Mouse (Mus musculus) left cerebral cortex, postnatal 25 days (tissue): ENCODE measurements around the gene Btbd1. TPM values are rescaled to one million over a fixed set of nuclear protein-coding genes. Genes with fewer than 3 reads are reported as not detected.

Experiments used
- DNase-seq, 2 experiments: peaks; one replicate each; pipeline ENCODE4 v3.0.0; 2022; ENCODE audit warnings: low spot score in 2 of 2, mixed read lengths in 1 of 2
- intact Hi-C: fragments of 180-260 bp; cut with DNase I; formaldehyde crosslinking; loops from one replicate; pipeline ENCODE4 v1.15.1; 2025
- total RNA-seq, 2 experiments: library from RNA; stranded (reverse); gene quantifications; 2 replicates each; pipeline ENCODE4 v1.2.3; 2021

The Btbd1 gene
- total RNA-seq, 2 experiments from 2014 or later: 120 to 123 TPM

GRCm38 (mm10) chr7:81827806-81828667, 1.2 kb downstream of the Btbd1 start:
- intact Hi-C loops: no loop called here
- DNase-seq: peak in 1 of 2 experiments; percentile 29

- intact Hi-C loops: no loop called here
- DNase-seq: no peak
Observed at GRCm38 (mm10) chr7:81825381-81825780, 3.9 kb downstream of the Btbd1 start.

GRCm38 (mm10) chr7:81824906-81825305, 4.3 kb downstream of the Btbd1 start:
- DNase-seq: no peak
- intact Hi-C loops: no loop called here

GRCm38 (mm10) chr7:81806067-81806466, 23.2 kb downstream of the Btbd1 start:
- intact Hi-C loops: no loop called here
- peak in 1 of 2 experiments; percentile 10 for DNase-seq

- intact Hi-C loops: loop anchor here (1.0 to 10.0 kb wide), 5 partner anchors 40 to 326 kb away; partner anchors contain the start of genes Btbd1 and Hdgfl3
Observed at GRCm38 (mm10) chr7:81789095-81789757, 40.0 kb downstream of the Btbd1 start, which contains the start of gene 3110040N11Rik. TSS of gene 3110040N11Rik (minus strand) at chr7:81789478.

GRCm38 (mm10) chr7:81788536-81788935, 40.7 kb downstream of the Btbd1 start:
- peak; percentile 26 to 70 for DNase-seq
- intact Hi-C loops: loop anchor here (2.0 to 10.0 kb wide), 4 partner anchors 74 to 326 kb away; partner anchors contain the start of gene Hdgfl3

More at GRCm38 (mm10) chr7:81789095-81789757, 40.0 kb downstream of the Btbd1 start, which contains the start of gene 3110040N11Rik:
- DNase-seq: peak; percentile 87 to 91

GRCm38 (mm10) chr7:81777667-81778218, 51.5 kb downstream of the Btbd1 start:
- DNase-seq: peak; percentile 26 to 34
- intact Hi-C loops: loop anchor here (5.0 to 10.0 kb wide), 3 partner anchors 173 to 323 kb away; partner anchors contain the start of gene Cpeb1

GRCm38 (mm10) chr7:81775325-81775724, 53.9 kb downstream of the Btbd1 start:
- peak in 1 of 2 experiments; percentile 23 for DNase-seq
- intact Hi-C loops: loop anchor here (5.0 to 10.0 kb wide), 3 partner anchors 171 to 321 kb away; partner anchors contain the start of gene Cpeb1

GRCm38 (mm10) chr7:81772786-81773539, 56.3 kb downstream of the Btbd1 start:
- intact Hi-C loops: loop anchor here (10.0 kb wide), 2 partner anchors 168 to 318 kb away; partner anchors contain the start of gene Cpeb1
- no peak for DNase-seq

GRCm38 (mm10) chr7:81763110-81763845, 66.0 kb downstream of the Btbd1 start:
- intact Hi-C loops: no loop called here
- peak in 1 of 2 experiments; percentile 28 for DNase-seq

GRCm38 (mm10) chr7:81762180-81763109, 66.8 kb downstream of the Btbd1 start, which contains the start of gene Ramac:
TSS of gene Ramac (plus strand) at chr7:81762925.
- DNase-seq: peak; percentile 83 to 90
- intact Hi-C loops: no loop called here

- no peak for DNase-seq
- intact Hi-C loops: no loop called here
Observed at GRCm38 (mm10) chr7:81747956-81748355, 81.3 kb downstream of the Btbd1 start.

- no peak for DNase-seq
- intact Hi-C loops: loop anchor here (5.0 kb wide), 1 partner anchor 557 kb away; no protein-coding TSS in a partner anchor
Observed at GRCm38 (mm10) chr7:81744145-81744544, 85.1 kb downstream of the Btbd1 start.
